Mouse (Mus musculus) bone marrow macrophage, adult 2 months (primary cell): ENCODE measurements around the gene Flot2.

Source experiments
- CTCF ChIP-seq: IDR thresholded peaks from 2 replicates; pipeline ENCODE4 v1.5.1; 2012; ENCODE audit warnings: low read depth, mild to moderate bottlenecking, low read length, moderate library complexity
- POLR2A ChIP-seq: IDR thresholded peaks from 2 replicates; pipeline ENCODE4 v1.6.1; 2012; ENCODE audit warnings: mild to moderate bottlenecking, low read depth, low read length, borderline replicate concordance

- TF ChIP-seq CTCF, result no peak
- TF ChIP-seq POLR2A, result no peak
These were observed 65.4 kb downstream of the Flot2 start for GRCm38 (mm10) chr11:78102958-78103747.
